Mouse (Mus musculus) ES-Bruce4 (cell line): ENCODE measurements at regions not wholly inside any gene's neighbourhood (a gene's known extent, or its start where the extent isn't known, plus 50 kb on each side); places are given as distances from the start of the nearest gene placed in this dataset.

ENCODE experiments used
- CTCF ChIP-seq: IDR thresholded peaks from one replicate; pipeline ENCODE4 v1.8.1; 2011; ENCODE audit warnings: low read depth, low read length
- EP300 ChIP-seq: IDR thresholded peaks from 2 replicates; pipeline ENCODE4 v1.6.1; 2011; ENCODE audit warnings: low read depth, low read length; ENCODE audit not compliant: insufficient read depth
- POLR2A ChIP-seq: IDR thresholded peaks from one replicate; pipeline ENCODE4 v1.8.1; 2011; ENCODE audit warnings: low read length; ENCODE audit not compliant: insufficient read depth

- TF ChIP-seq POLR2A (no peak), CTCF (no peak), EP300 (no peak)
Measured at GRCm38 (mm10) chr16:75433227-75433626, 152.6 kb downstream of the Lipi start.
